Mouse (Mus musculus): ENCODE data around the gene 4930402F06Rik. TPM values are rescaled to one million over a fixed set of nuclear protein-coding genes. Genes with fewer than 3 reads are reported as not detected.

4930402F06Rik gene
- not detected for polyA plus RNA-seq (2014; fragmentation: Illumina TruSeq; extraction: RNeasy Lipid Tissue Mini Kit (QIAGEN cat#74804))

DNA sequence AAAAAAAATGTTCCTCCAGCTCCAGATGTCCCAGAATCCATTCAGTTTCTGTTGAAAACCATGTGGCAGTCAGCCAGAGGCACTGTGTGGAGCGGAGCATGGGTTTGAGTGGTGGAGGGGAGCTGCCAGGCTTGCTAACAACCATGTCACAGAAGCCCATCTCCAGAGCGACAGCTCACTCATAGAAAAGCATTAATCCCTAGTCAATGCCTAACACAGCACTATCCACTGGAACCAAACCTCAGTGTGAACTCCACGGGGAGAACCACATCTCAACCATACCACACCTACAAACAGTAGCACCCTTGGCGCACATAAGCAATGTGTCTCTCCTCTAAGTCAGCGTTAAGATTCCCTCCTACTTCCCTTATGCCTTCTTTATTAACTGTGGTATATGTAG lies at the start of gene 4930402F06Rik:
4930402F06Rik (minus strand) TSS at position 80 of the 400 bp plus-strand sequence.

DNA sequence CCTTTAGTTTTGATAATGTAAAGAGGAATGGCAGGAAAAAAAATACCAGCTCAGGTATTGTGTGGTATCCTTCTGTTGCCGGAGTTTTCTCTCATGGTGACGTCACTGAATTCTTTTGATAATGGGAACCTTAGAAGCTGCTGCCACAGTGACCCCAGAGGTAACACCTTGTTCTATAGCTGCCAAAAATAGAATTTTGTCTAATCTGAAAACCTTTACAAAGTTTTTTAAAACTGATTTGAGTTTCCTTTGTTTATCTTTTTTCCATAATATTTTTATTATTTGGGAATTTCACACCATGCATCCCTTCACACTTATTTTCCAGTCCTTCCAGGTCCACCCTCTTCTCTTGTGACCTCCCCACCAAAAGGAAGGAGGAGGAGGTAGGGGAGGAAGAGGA lies 29.3 kb downstream of the 4930402F06Rik start, which contains the start of gene 4930568D16Rik:
4930568D16Rik (minus strand) TSS at position 101 of the 400 bp plus-strand sequence.

DNA sequence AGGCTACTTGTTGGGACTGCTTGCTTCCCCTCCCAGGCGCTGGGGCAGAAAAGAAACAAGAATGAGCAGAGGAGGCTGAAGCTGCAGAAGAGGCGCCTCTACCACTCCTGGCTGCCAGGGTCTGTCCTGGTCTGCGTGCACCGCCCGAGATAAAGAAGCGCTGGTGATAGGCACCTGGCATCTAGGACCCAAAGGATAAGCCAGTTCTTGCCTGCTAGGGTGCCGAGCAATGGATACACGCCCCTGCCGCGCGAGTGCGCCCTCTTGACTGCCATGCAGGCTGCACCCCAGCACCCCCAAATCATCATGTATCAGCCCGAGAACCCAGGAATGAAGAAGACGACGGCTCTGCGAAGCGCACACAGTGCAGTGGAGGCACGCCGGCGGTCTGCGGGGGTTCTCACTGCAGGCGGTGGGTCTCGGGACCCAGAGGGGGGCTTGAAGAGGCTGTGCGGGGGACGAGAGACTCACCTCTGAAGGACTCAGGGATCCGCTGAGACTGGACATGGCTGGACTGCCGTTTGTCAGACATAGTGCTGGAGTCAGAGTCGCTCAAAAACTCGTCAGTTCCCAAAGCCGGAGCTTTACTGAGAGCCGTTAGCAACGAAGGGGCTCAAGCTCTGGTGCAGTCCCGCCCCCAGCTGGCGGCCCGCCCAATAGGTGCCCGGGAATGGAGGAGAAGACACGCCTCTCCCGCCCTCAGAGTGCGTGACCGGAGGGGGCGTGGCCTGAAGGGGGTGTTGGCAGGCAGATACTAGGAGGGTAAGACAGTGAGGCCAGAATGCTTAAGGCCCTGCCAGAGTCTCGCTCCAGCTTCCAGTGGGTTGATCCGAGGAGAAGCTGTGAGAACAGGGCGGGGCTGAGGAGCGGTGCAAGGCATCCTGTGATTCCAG lies 60.3 kb downstream of the 4930402F06Rik start, which contains the start of gene Stom:
Stom (minus strand) TSS at position 589 of the 893 bp plus-strand sequence.

Other genes with a start within 250 kb of the 4930402F06Rik start
- gene Rab14, start 196.1 kb downstream of the 4930402F06Rik start, polyA plus RNA-seq (2014; fragmentation: Illumina TruSeq; extraction: RNeasy Lipid Tissue Mini Kit (QIAGEN cat#74804)) = 408 TPM
- 21.4 TPM for gene Gsn, start 140.8 kb downstream of the 4930402F06Rik start, polyA plus RNA-seq (2014; fragmentation: Illumina TruSeq; extraction: RNeasy Lipid Tissue Mini Kit (QIAGEN cat#74804))
- gene Stom, start 60.2 kb downstream of the 4930402F06Rik start, polyA plus RNA-seq (2014; fragmentation: Illumina TruSeq; extraction: RNeasy Lipid Tissue Mini Kit (QIAGEN cat#74804)) = 81.5 TPM
- not detected for gene 4930568D16Rik, start 29.4 kb downstream of the 4930402F06Rik start, polyA plus RNA-seq (2014; fragmentation: Illumina TruSeq; extraction: RNeasy Lipid Tissue Mini Kit (QIAGEN cat#74804))
- 31.9 TPM for gene Ggta1, start 66.1 kb upstream of the 4930402F06Rik start, polyA plus RNA-seq (2014; fragmentation: Illumina TruSeq; extraction: RNeasy Lipid Tissue Mini Kit (QIAGEN cat#74804))
- gene Dab2ip, start 161.1 kb upstream of the 4930402F06Rik start, polyA plus RNA-seq (2014; fragmentation: Illumina TruSeq; extraction: RNeasy Lipid Tissue Mini Kit (QIAGEN cat#74804)) = 1.8 TPM